ENCODE assay signal across 7 mouse cellular contexts in the genomic region with DNA sequence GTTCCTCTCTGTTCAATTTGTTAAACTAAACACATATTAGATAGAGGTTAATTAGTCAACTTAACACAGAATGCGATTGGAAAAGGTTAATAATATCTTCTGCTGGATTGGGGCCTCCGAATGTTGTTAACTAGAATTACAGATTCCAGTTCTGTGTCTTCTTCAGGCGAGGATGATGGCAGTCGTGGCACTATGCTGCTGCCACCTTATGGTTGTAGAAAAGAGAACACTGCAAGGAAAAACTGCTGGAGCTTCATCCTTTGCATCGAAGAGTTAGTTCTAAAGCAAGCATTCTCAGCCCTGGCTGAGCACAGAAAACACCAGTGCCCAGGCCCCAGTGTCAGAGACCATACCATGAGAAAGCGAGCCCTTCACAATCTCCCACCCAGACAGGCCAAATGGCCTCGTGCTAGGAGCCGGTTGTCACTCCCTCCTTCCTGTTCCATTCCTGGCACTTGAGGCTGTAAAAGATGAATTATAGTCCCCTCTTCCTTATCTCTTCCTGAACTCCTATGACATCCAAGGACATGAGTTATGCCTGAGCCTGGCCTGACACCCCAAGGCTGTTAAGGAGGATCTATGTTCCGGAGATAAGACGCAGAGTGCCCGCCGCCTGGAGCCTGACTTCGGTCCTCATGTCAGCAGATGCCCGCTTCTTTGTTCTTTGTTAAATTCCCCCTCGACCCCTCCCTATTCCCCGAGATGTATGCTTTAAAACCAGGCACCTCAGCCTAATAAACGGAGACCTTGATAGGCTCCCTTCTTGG.
DNase-seq lines count a peak whose midpoint lies in the region; ATAC-seq and TF ChIP-seq lines count a peak whose summit lies in the region.
"Not testable (repeated sequence)": the region's sequence is repeated elsewhere in the genome, so short reads cannot be mapped to it uniquely, and the experiment has no call there.

No protein-coding gene starts in this region.

- H3K4me2 ChIP-seq in embryonic facial prominence, embryonic 14.5 days (ENCODE audit: low read depth, low read length); neural tube, embryonic 15.5 days: not testable (repeated sequence)

- H3K4me3 ChIP-seq in embryonic facial prominence, embryonic 14.5 days (ENCODE audit: low read depth, low read length); kidney, adult 2 months (ENCODE audit: insufficient read depth, low read depth, low read length); left cerebral cortex, adult 2 months; neural tube, embryonic 15.5 days (replicated peaks): not testable (repeated sequence)

- TF ChIP-seq CTCF in Patski (IDR thresholded peaks at IDR 0.05): peak; percentile 48
- not testable (repeated sequence) for TF ChIP-seq CTCF in kidney, adult 2 months (conservative IDR thresholded peaks at IDR 0.05; ENCODE audit: insufficient read depth, insufficient read length, low read depth, low read length)
- peak; percentile 54 for TF ChIP-seq CTCF in left cerebral cortex, adult 2 months (IDR thresholded peaks at IDR 0.05)

- H3K36me3 ChIP-seq in embryonic facial prominence, embryonic 14.5 days (ENCODE audit: control insufficient read depth, insufficient read depth, low read length); kidney, adult 2 months (ENCODE audit: control insufficient read depth, insufficient read depth, low read length); neural tube, embryonic 15.5 days: not testable (repeated sequence)

- H3K27ac ChIP-seq in embryonic facial prominence, embryonic 14.5 days (replicated peaks; ENCODE audit: low read depth, low read length); kidney, adult 2 months (ENCODE audit: insufficient read depth, low read depth, low read length); left cerebral cortex, adult 2 months; neural tube, embryonic 15.5 days (replicated peaks): not testable (repeated sequence)

- intact Hi-C loops in left cerebral cortex, adult 2 months (cut with DNase I): not testable (repeated sequence)

- not testable (repeated sequence) for ATAC-seq in Patski; embryonic facial prominence, embryonic 14.5 days (ENCODE audit: low read depth)
- ATAC-seq in neural tube, embryonic 15.5 days (ENCODE audit: low FRiP score): peak; percentile 66; the same call in 1 of the 2 replicates

- POLR2A ChIA-PET in Patski (lab: Charles Lee): not testable (repeated sequence)

- not testable (repeated sequence) for H3K27me3 ChIP-seq in Patski; embryonic facial prominence, embryonic 14.5 days (replicated peaks; ENCODE audit: control insufficient read depth, insufficient read depth, low read length); kidney, adult 2 months (replicated peaks; ENCODE audit: control insufficient read depth, insufficient read depth, low read length); neural tube, embryonic 15.5 days (replicated peaks)

- DNase-seq in Patski (ENCODE audit: low read depth, low spot score); left cerebral cortex, adult 2 months (ENCODE audit: extremely low spot score in 1 of 2, low spot score in 2 of 2): not testable (repeated sequence)
- peak; percentile 30 to 42 for DNase-seq in adrenal gland, postnatal 36 days
- DNase-seq in embryonic facial prominence, embryonic 14.5 days (ENCODE audit: low spot score): peak; percentile 3
- DNase-seq in heart, adult 11 months: peak; percentile 64
- peak; percentile 33 for DNase-seq in kidney, adult 2 months

- not testable (repeated sequence) for TF ChIP-seq POLR2A in kidney, adult 2 months (IDR thresholded peaks at IDR 0.05; ENCODE audit: low read depth, low read length)

- in situ Hi-C loops in Patski (cut with MboI; ENCODE audit: low pct_unique_long_range_greater_than_20kb): not testable (repeated sequence)

- not testable (repeated sequence) for H3K9me3 ChIP-seq in embryonic facial prominence, embryonic 14.5 days (ENCODE audit: control insufficient read depth, low read length); neural tube, embryonic 15.5 days (replicated peaks)

- H3K4me1 ChIP-seq in embryonic facial prominence, embryonic 14.5 days (ENCODE audit: control insufficient read depth, insufficient read depth, low read length); kidney, adult 2 months (ENCODE audit: control insufficient read depth, insufficient read depth, low read length); neural tube, embryonic 15.5 days: not testable (repeated sequence)

- not testable (repeated sequence) for H3K9ac ChIP-seq in embryonic facial prominence, embryonic 14.5 days (ENCODE audit: low read depth, low read length); neural tube, embryonic 15.5 days (replicated peaks)

- WGBS in embryonic facial prominence, embryonic 14.5 days: 84% methylated on average over 17 of the region's 17 CpGs
- 67% methylated on average over 17 of the region's 17 CpGs for WGBS in kidney, adult 2 months
- WGBS in neural tube, embryonic 15.5 days: 77% methylated on average over 17 of the region's 17 CpGs

- CTCF ChIA-PET in Patski (lab: Charles Lee): interaction anchor here (1.2 to 4.3 kb wide), 2 partner anchors 16 to 45 kb away, joined by 4 to 16 read pairs; no protein-coding TSS in a partner anchor
